Mouse (Mus musculus) embryonic facial prominence, embryonic 11.5 days (tissue): ENCODE measurements around the gene Strip1. TPM values are rescaled to one million over a fixed set of nuclear protein-coding genes. Genes with fewer than 3 reads are reported as not detected.

Experiments used
- ATAC-seq: fragments of 200-750 bp; cut with Nextera tagmentation; replicated peaks from 2 replicates; pipeline ENCODE4 v1.8.0; 2017; ENCODE audit warnings: low read depth; ENCODE audit not compliant: insufficient number of reproducible peaks, low FRiP score, low TSS enrichment
- DNase-seq: peaks from one replicate; pipeline ENCODE4 v3.0.0-alpha.2; 2015; ENCODE audit warnings: low spot score
- H3K27ac ChIP-seq: fragments of 300-500 bp; sonication (generic); replicated peaks from 2 replicates; pipeline ENCODE4 v1.5.1; 2014; ENCODE audit warnings: mild to moderate bottlenecking, low read depth, low read length, control low read depth
- H3K27me3 ChIP-seq: fragments of 300-500 bp; sonication (generic); 2 replicates; pipeline ENCODE4 v1.6.1; 2014; ENCODE audit warnings: mild to moderate bottlenecking, low read length, moderate library complexity, mixed read lengths; ENCODE audit not compliant: control insufficient read depth, insufficient read depth
- H3K36me3 ChIP-seq: fragments of 300-500 bp; sonication (generic); replicated peaks from 2 replicates; pipeline ENCODE4 v1.6.1; 2014; ENCODE audit warnings: low read depth, mild to moderate bottlenecking, low read length, moderate library complexity, mixed read lengths; ENCODE audit not compliant: control insufficient read depth, insufficient read depth
- H3K4me1 ChIP-seq: fragments of 300-500 bp; sonication (generic); 2 replicates; pipeline ENCODE4 v1.6.1; 2014; ENCODE audit warnings: low read length, mixed read lengths; ENCODE audit not compliant: control insufficient read depth, insufficient read depth
- H3K4me2 ChIP-seq: fragments of 300-500 bp; sonication (generic); 2 replicates; pipeline ENCODE4 v1.6.1; 2014; ENCODE audit warnings: low read depth, mild to moderate bottlenecking, control low read depth, low read length, moderate library complexity
- H3K4me3 ChIP-seq: fragments of 300-500 bp; sonication (generic); 2 replicates; pipeline ENCODE4 v1.5.1; 2014; ENCODE audit warnings: low read depth, low read length, control low read depth
- H3K9ac ChIP-seq: fragments of 300-500 bp; sonication (generic); replicated peaks from 2 replicates; pipeline ENCODE4 v1.6.1; 2014; ENCODE audit warnings: mild to moderate bottlenecking, control low read depth, low read length
- H3K9me3 ChIP-seq: fragments of 300-500 bp; sonication (generic); replicated peaks from 2 replicates; pipeline ENCODE4 v1.6.1; 2016; ENCODE audit warnings: mild to moderate bottlenecking, low read length, inconsistent platforms, mixed read lengths; ENCODE audit not compliant: control insufficient read depth
- WGBS: fragments of 180-500 bp; shearing (Covaris S2); extraction: QIAGEN DNeasy Blood & Tissue Kit; methylation state at CpG from one replicate; pipeline ENCODE4 v1.1.7; 2014; 5-methylcytosine and 5-hydroxymethylcytosine counted together
- polyA plus RNA-seq: library from polyadenylated mRNA; unstranded; fragments of >200 nt; fragmentation: Nextera tagmentation; extraction: Ambion mirVana; gene quantifications from 2 replicates; pipeline ENCODE4 v1.2.1, GENCODE M21; 2014

Gene Strip1
- polyA plus RNA-seq, 1 experiment from 2014 or later = 75.0 TPM

GRCm38 (mm10) chr3:107626751-107627150 is 4.7 kb downstream of the Strip1 start:
- no peak for ATAC-seq

GRCm38 (mm10) chr3:107625536-107625935 is 6.0 kb downstream of the Strip1 start:
- DNase-seq = no peak
- H3K9me3 ChIP-seq = no peaks in the 10 kb centered on the region
- H3K4me1 ChIP-seq = no peaks in the 10 kb centered on the region
- H3K9ac ChIP-seq = no peak overlapping the region
- ATAC-seq = no peak
- WGBS = 91% methylated on average over 8 of the region's 8 CpGs
- no peak overlapping the region for H3K4me3 ChIP-seq
- no peaks in the 10 kb centered on the region for H3K27me3 ChIP-seq
- H3K4me2 ChIP-seq = no peak overlapping the region
- H3K36me3 ChIP-seq = peaks cover 12% of the 10 kb centered on the region
- H3K27ac ChIP-seq = no peak overlapping the region

More at GRCm38 (mm10) chr3:107626751-107627150, 4.7 kb downstream of the Strip1 start:
- Histone ChIP-seq H3K27me3 (no peaks in the 10 kb centered on the region), H3K36me3 (peaks cover 7% of the 10 kb centered on the region), H3K9me3 (no peaks in the 10 kb centered on the region), H3K4me2 (no peak overlapping the region), H3K27ac (no peak overlapping the region), H3K9ac (no peak overlapping the region), H3K4me3 (no peak overlapping the region), H3K4me1 (no peaks in the 10 kb centered on the region)
- 94% methylated on average over 8 of the region's 8 CpGs for WGBS
- no peak for DNase-seq

- no peak for ATAC-seq
- peaks cover 17% of the 10 kb centered on the region for H3K36me3 ChIP-seq
- H3K4me2 ChIP-seq = no peak overlapping the region
- H3K27ac ChIP-seq = no peak overlapping the region
- WGBS = 91% methylated on average over 8 of the region's 8 CpGs
- no peaks in the 10 kb centered on the region for H3K9me3 ChIP-seq
- no peak for DNase-seq
- H3K4me1 ChIP-seq = no peaks in the 10 kb centered on the region
- H3K4me3 ChIP-seq = no peak overlapping the region
- no peaks in the 10 kb centered on the region for H3K27me3 ChIP-seq
- no peak overlapping the region for H3K9ac ChIP-seq
Observed at GRCm38 (mm10) chr3:107624424-107624823, 7.1 kb downstream of the Strip1 start.

- Histone ChIP-seq H3K27me3 (no peaks in the 10 kb centered on the region), H3K4me2 (no peak overlapping the region)
- no peak for ATAC-seq
Observed at GRCm38 (mm10) chr3:107622537-107622936, 9.0 kb downstream of the Strip1 start.

GRCm38 (mm10) chr3:107621286-107622075 is 10.0 kb downstream of the Strip1 start:
- H3K9ac ChIP-seq = no peak overlapping the region
- no peak overlapping the region for H3K4me2 ChIP-seq
- ATAC-seq = no peak
- peaks cover 17% of the 10 kb centered on the region for H3K36me3 ChIP-seq
- no peak overlapping the region for H3K27ac ChIP-seq
- H3K9me3 ChIP-seq = no peaks in the 10 kb centered on the region
- WGBS = 91% methylated on average over 21 of the region's 21 CpGs
- no peaks in the 10 kb centered on the region for H3K4me1 ChIP-seq
- no peak overlapping the region for H3K4me3 ChIP-seq
- no peak for DNase-seq
- no peaks in the 10 kb centered on the region for H3K27me3 ChIP-seq

More at GRCm38 (mm10) chr3:107622537-107622936, 9.0 kb downstream of the Strip1 start:
- Histone ChIP-seq H3K27ac (no peak overlapping the region), H3K36me3 (peaks cover 17% of the 10 kb centered on the region), H3K9ac (no peak overlapping the region), H3K9me3 (no peaks in the 10 kb centered on the region), H3K4me3 (no peak overlapping the region), H3K4me1 (no peaks in the 10 kb centered on the region)
- no peak for DNase-seq
- WGBS = 93% methylated on average over 7 of the region's 7 CpGs

GRCm38 (mm10) chr3:107619911-107620310 is 11.6 kb downstream of the Strip1 start:
- no peak for DNase-seq
- Histone ChIP-seq H3K9ac (no peak overlapping the region), H3K36me3 (peaks cover 20% of the 10 kb centered on the region), H3K4me1 (no peaks in the 10 kb centered on the region), H3K4me2 (no peak overlapping the region), H3K27ac (no peak overlapping the region), H3K27me3 (no peaks in the 10 kb centered on the region), H3K9me3 (no peaks in the 10 kb centered on the region), H3K4me3 (no peak overlapping the region)
- WGBS = 89% methylated on average over 6 of the region's 6 CpGs
- ATAC-seq = no peak

GRCm38 (mm10) chr3:107617800-107618199 is 13.7 kb downstream of the Strip1 start:
- Histone ChIP-seq H3K4me2 (no peak overlapping the region), H3K4me3 (no peak overlapping the region), H3K36me3 (peaks cover 28% of the 10 kb centered on the region), H3K27me3 (no peaks in the 10 kb centered on the region), H3K9ac (no peak overlapping the region), H3K4me1 (no peaks in the 10 kb centered on the region), H3K27ac (no peak overlapping the region), H3K9me3 (no peaks in the 10 kb centered on the region)
- no peak for ATAC-seq
- 99% methylated on average over 3 of the region's 3 CpGs for WGBS
- DNase-seq = no peak

- no peak overlapping the region for H3K4me3 ChIP-seq
- 86% methylated on average over 11 of the region's 11 CpGs for WGBS
- DNase-seq (peak; percentile 79), ATAC-seq (0 out of 2 replicates have a peak, but pooled peaks have one; percentile 15)
- no peaks in the 10 kb centered on the region for H3K4me1 ChIP-seq
- peaks cover 23% of the 10 kb centered on the region for H3K36me3 ChIP-seq
- H3K4me2 ChIP-seq = no peak overlapping the region
- no peak overlapping the region for H3K9ac ChIP-seq
- H3K27me3 ChIP-seq = no peaks in the 10 kb centered on the region
- no peaks in the 10 kb centered on the region for H3K9me3 ChIP-seq
- no peak overlapping the region for H3K27ac ChIP-seq
Observed at GRCm38 (mm10) chr3:107612902-107613525, 18.5 kb downstream of the Strip1 start.
